Mouse (Mus musculus): ENCODE measurements at regions not wholly inside any gene's neighbourhood (a gene's known extent, or its start where the extent isn't known, plus 50 kb on each side); places are given as distances from the start of the nearest gene placed in this dataset.

GRCm38 (mm10) chr3:66504717-66505116, 208.1 kb upstream of the Veph1 start:
- TF ChIP-seq MAFK (IDR thresholded peaks at IDR 0.05; ENCODE audit: insufficient read depth, low read depth, low read length): no peak
- TF ChIP-seq CHD2 (IDR thresholded peaks at IDR 0.05; ENCODE audit: low read depth, low read length): no peak
- TF ChIP-seq ZC3H11A (IDR thresholded peaks at IDR 0.05; ENCODE audit: borderline replicate concordance, low read depth, low read length): no peak
- TF ChIP-seq ZNF384 (IDR thresholded peaks at IDR 0.05; ENCODE audit: low read depth, low read length): no peak
- no peak for TF ChIP-seq HCFC1 (IDR thresholded peaks at IDR 0.05; ENCODE audit: borderline replicate concordance, insufficient read depth, low read length)
